Mouse (Mus musculus) cerebellum, postnatal 10 days (tissue): ENCODE data around the gene Tc2n.

Experiments used
- DNase-seq, 2 experiments: peaks; one replicate each; pipeline ENCODE4 v3.0.0; 2021; ENCODE audit warnings: mixed read lengths in 2 of 2

Tc2n gene

DNA sequence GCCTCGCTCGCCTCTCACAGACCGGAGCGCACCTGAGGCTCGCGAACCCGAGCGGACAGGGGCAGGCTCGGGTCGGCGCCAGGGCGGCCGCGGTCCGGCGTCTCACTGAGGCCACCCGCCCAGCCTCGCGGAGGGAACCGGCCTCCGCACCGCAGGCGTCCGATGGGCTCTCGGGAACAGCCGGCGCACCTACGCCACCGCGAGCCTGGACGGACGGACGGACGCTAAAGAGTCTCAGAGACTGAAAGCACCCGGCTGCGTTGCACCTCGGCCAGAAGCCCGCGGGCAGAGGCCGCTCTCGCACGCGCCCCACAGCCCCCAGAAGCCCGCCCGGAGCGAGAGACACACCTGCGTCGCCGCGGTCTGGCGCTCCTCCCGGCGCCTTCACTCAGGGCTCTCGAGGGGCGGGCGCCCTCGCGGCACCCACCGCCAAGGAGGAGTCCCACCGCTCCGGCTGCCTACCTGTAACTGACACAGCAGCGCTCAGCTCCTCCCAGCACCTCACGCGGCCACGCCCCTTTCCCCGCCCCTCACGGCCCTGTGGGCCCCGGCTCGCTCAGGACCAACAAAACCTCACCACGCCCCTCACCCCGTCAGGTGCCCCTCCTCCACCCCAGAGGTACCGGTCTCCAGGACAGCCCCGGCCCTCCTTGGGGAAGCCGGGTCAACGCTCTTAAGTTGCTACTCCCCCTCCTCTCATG lies at the start of gene Tc2n:
Gene Tc2n (minus strand): TSS at position 470 of the 701 bp plus-strand sequence.
- DNase-seq = peak; percentile 56 to 69

- DNase-seq = peak; percentile 45 to 48
Measured at GRCm38 (mm10) chr12:101767306-101768053, 49.2 kb upstream of the Tc2n start.

DNA sequence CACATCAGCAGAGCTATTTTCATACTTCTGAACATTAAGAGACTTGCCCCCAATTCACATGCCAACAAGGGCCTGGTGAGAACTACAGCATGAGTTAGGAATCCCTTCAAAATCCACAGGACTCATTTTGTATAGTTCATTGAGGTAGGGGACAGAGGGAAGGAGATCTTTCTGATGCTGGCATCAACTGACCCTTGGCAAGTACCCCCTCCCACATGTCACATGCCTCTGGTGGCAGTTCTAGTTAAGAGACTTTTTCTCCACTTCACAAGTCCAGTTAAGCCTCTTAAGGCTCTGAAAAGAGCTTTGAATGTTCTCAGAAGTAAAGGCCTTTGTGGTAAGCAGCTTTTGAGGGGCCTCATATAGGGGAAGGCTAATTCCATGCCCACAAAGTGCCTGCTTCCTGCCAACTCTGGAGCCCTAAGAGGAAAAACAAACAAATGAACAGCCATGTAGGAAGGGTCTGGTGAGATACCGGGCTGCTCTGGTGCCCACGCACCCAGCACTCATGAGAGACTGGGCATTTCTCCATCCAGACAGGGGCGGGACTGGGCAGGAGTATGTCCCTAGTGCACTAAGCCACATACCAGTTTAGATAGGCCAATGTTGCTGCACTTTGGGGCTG lies 48.0 kb upstream of the Tc2n start:
- no peak for DNase-seq

GRCm38 (mm10) chr12:101764870-101765269 lies 46.5 kb upstream of the Tc2n start:
- DNase-seq = no peak

GRCm38 (mm10) chr12:101763065-101763464 lies 44.7 kb upstream of the Tc2n start:
- DNase-seq = no peak

DNA sequence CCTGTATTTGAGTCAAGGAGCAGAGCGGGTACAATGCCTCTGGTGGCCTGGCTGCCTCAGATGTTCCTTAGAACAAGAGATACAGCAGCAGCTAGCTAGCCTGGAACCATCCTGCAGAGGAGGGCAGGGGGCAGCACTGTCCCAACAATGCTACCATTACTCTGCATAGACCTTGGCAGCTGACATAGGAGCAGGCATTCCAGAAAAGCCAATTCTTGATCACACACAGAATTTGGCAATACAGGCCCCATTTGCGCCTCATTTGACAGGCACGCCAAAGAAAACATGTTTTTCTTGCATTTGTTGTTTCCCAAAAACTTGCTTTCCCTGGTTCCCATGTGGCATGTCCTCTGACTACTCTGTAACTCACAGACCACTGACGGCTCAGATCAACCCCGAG lies 43.7 kb upstream of the Tc2n start:
- peak in 1 of 2 experiments; percentile 10 for DNase-seq

- no peak for DNase-seq
Measured at GRCm38 (mm10) chr12:101759440-101760045, 41.2 kb upstream of the Tc2n start.

GRCm38 (mm10) chr12:101758698-101759097 lies 40.4 kb upstream of the Tc2n start:
- no peak for DNase-seq

DNA sequence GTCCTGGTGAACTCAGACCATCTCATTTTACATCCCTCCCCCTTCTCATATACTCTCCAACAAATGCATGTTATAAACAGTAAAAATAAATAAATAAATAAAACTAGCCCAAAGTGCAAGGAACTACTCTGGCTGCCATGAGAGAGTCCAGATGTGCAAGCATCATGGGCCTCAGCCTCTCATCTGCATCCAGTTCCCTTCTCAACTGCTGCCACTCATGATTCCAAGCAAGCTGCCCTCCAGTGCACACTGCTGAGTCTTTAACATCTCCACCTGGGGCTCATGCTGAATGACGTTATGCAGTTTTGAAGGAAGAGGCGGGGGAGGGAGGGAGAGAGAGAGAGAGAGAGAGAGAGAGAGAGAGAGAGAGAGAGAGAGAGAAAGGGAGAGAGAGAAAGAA lies 24.1 kb upstream of the Tc2n start:
- no peak for DNase-seq

- DNase-seq = no peak
Measured at GRCm38 (mm10) chr12:101740486-101740885, 22.2 kb upstream of the Tc2n start.

DNA sequence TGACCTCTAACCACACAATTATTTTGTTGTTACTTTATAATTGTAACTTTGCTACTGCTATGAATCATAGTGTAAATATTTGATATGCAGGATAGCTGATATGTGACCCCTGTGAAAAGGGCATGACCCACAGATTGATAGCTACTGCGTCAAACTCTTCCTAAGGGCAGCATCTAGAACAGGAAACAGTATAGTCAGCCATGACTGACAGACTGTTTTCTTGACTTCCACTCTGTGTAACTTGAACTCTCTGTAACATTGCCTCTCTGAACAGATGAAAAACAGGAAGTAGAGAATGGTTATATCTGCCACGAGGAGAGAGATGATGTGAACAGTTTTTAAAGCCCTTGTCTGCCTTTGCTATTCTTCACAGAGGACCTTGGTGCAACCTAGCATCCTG lies 21.7 kb upstream of the Tc2n start:
- no peak for DNase-seq

DNA sequence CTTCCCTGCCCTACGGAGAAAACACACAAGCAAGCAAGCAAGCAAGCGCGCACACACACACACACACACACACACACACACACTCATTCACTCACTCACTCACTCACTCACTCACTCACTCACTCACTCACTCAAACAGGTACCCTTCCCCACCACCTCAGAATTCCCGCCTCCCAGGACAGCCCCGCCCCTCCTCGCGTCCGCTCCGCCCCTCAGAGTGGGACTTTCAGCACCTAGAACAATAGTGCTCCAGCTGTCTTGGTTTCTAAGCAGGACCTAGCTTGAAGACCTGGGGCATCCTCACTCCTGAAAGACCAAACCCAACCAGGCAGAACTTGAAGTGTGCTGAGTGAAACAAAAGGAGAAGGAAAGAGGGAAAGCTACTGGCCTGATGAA lies 430 bp upstream of the Tc2n start:
- peak in 1 of 2 experiments; percentile 5 for DNase-seq

- DNase-seq = no peak
Measured at GRCm38 (mm10) chr12:101699176-101699575, 19.1 kb downstream of the Tc2n start.

- DNase-seq = no peak
Measured at GRCm38 (mm10) chr12:101696521-101696920, 21.8 kb downstream of the Tc2n start.

DNA sequence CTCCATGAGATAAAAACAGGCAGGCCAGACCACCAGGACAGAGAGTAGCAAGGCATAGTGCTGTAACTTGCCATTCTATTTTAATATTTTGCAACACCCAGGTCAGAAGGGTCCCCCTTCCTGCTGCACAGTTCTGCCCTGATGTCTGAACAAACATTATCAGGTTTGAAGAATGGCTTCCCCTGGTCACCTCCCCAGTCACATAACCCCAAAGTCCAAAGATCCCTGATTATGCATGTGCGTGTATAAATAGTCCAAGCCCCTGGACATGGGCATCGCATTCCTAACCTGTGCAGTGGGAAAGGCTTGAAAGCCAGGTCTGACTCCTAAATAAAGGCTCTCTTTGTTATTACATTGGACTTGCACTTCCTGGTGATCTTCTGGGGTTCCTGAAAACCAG lies 37.8 kb downstream of the Tc2n start:
- no peak for DNase-seq

DNA sequence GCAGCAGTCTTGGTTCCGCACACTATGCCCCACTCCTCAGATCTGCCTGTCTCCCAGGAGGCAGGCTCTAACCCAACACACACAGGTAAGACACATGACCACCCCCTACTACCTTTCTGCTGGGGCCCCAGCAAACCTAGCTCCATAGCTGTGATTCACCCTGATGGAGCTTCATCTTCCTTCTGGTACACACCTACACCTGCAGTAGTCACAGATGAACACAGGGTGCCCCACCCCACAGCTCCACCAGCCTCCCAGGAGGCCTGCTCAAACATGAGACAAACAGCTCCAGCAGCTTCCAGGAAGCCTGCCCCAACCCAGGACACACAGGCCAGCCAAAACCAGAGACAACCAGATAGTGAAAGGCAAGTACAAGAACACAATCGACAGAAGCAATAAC lies 50.8 kb downstream of the Tc2n start:
- no peak for DNase-seq

GRCm38 (mm10) chr12:101633137-101633536 lies 85.2 kb downstream of the Tc2n start:
- no peak for DNase-seq

- peak; percentile 1 to 8 for DNase-seq
Measured at GRCm38 (mm10) chr12:101606622-101607021, 111.7 kb downstream of the Tc2n start.
